Mouse (Mus musculus) urinary bladder, postnatal 0 days (tissue): Measurements from ENCODE around the gene Plk3. TPM values are rescaled to one million over a fixed set of nuclear protein-coding genes. Genes with fewer than 3 reads are reported as not detected.

ENCODE experiments used
- microRNA-seq: library from miRNA; unstranded; fragments of <30 nt; microRNA quantifications from one replicate; pipeline ENCODE4, GENCODE M21; 2016
- polyA plus RNA-seq: library from polyadenylated mRNA; unstranded; fragments of >200 nt; fragmentation: Nextera tagmentation; extraction: Ambion mirVana; gene quantifications from 2 replicates; pipeline ENCODE4 v1.2.1, GENCODE M21; 2015

Gene Plk3
- 8.9 and 9.2 TPM in 2 replicates for polyA plus RNA-seq

GRCm38 (mm10) chr4:117133817-117134600, at the start of gene Plk3:
Gene Plk3 (minus strand): TSS chr4:117133963.

GRCm38 (mm10) chr4:117181863-117182758, 48.3 kb upstream of the Plk3 start, which contains the start of gene Kif2c:
Gene Kif2c (minus strand): TSS chr4:117182639.

GRCm38 (mm10) chr4:117155792-117156355, 22.1 kb upstream of the Plk3 start, which contains the start of gene Rps8:
Gene Rps8 (minus strand): TSS chr4:117156243.

GRCm38 (mm10) chr4:117126675-117127290, 7.0 kb downstream of the Plk3 start, which contains the start of gene Tctex1d4:
Gene Tctex1d4 (plus strand): TSS chr4:117126794.

GRCm38 (mm10) chr4:117125348-117125909, 8.3 kb downstream of the Plk3 start, which contains the start of gene Btbd19:
Gene Btbd19 (minus strand): TSS chr4:117125725.

GRCm38 (mm10) chr4:117095551-117096452, 38.0 kb downstream of the Plk3 start, which contains the start of gene Ptch2:
Gene Ptch2 (plus strand): TSS chr4:117096075.

Small RNA genes within 50 kb of the gene (microRNA-seq; reads per million reads assigned to microRNA genes)
- not detected for gene Gm22398

Other genes starting within 250 kb of the Plk3 start
- 54.3 and 54.6 TPM in 2 replicates for gene Urod, start 139.6 kb downstream of the Plk3 start, polyA plus RNA-seq
- gene Hectd3, start 138.6 kb downstream of the Plk3 start, polyA plus RNA-seq: 5.9 and 6.5 TPM in 2 replicates
- 33.5 TPM in 2 replicates for gene Eif2b3, start 114.6 kb downstream of the Plk3 start, polyA plus RNA-seq
- 1.0 and 1.1 TPM in 2 replicates for gene Ptch2, start 37.9 kb downstream of the Plk3 start, polyA plus RNA-seq
- 4.9 and 5.6 TPM in 2 replicates for gene Btbd19, start 8.2 kb downstream of the Plk3 start, polyA plus RNA-seq
- 0.25 and 0.51 TPM in 2 replicates for gene Tctex1d4, start 7.2 kb downstream of the Plk3 start, polyA plus RNA-seq
- 709 and 740 TPM in 2 replicates for gene Rps8, start 22.3 kb upstream of the Plk3 start, polyA plus RNA-seq
- gene Kif2c, start 48.7 kb upstream of the Plk3 start, polyA plus RNA-seq: 7.8 and 10.4 TPM in 2 replicates
- gene Tmem53, start 118.0 kb upstream of the Plk3 start, polyA plus RNA-seq: 10.5 and 13.7 TPM in 2 replicates
- 0.08 TPM in 1 of 2 replicates, not detected in the other for gene Armh1, start 118.2 kb upstream of the Plk3 start, polyA plus RNA-seq